Mouse (Mus musculus) limb, embryonic 15.5 days (tissue): ENCODE data around the gene Pim3. TPM values are rescaled to one million over a fixed set of nuclear protein-coding genes. Genes with fewer than 3 reads are reported as not detected.

Experiments used
- ATAC-seq: fragments of 200-750 bp; cut with Nextera tagmentation; 2 replicates; pipeline ENCODE4 v1.8.0; 2017; ENCODE audit warnings: low read depth, moderate TSS enrichment; ENCODE audit not compliant: insufficient number of reproducible peaks, low FRiP score, low TSS enrichment
- H3K27ac ChIP-seq: fragments of 300-500 bp; sonication (generic); 2 replicates; pipeline ENCODE4 v1.5.1; 2015; ENCODE audit warnings: moderate library complexity, mild to moderate bottlenecking, inconsistent platforms
- H3K27me3 ChIP-seq: fragments of 300-500 bp; sonication (generic); 2 replicates; pipeline ENCODE4 v1.6.1; 2015; ENCODE audit warnings: inconsistent platforms
- H3K36me3 ChIP-seq: fragments of 300-500 bp; sonication (generic); 2 replicates; pipeline ENCODE4 v1.6.1; 2015; ENCODE audit warnings: inconsistent platforms
- H3K4me1 ChIP-seq: fragments of 300-500 bp; sonication (generic); 2 replicates; pipeline ENCODE4 v1.6.1; 2015; ENCODE audit warnings: inconsistent platforms
- H3K4me2 ChIP-seq: fragments of 300-500 bp; sonication (generic); 2 replicates; pipeline ENCODE4 v1.6.1; 2015; ENCODE audit warnings: mild to moderate bottlenecking, inconsistent platforms
- H3K4me3 ChIP-seq: fragments of 300-500 bp; sonication (generic); 2 replicates; pipeline ENCODE4 v1.5.1; 2015; ENCODE audit warnings: mild to moderate bottlenecking, inconsistent platforms
- H3K9ac ChIP-seq: fragments of 300-500 bp; sonication (generic); 2 replicates; pipeline ENCODE4 v1.6.1; 2015; ENCODE audit warnings: inconsistent platforms
- H3K9me3 ChIP-seq: fragments of 300-500 bp; sonication (generic); 2 replicates; pipeline ENCODE4 v1.6.1; 2016; ENCODE audit warnings: inconsistent platforms
- WGBS: fragments of 180-500 bp; shearing (Covaris S2); methylation state at CpG from one replicate; pipeline ENCODE4 v1.1.7; 2015; 5-methylcytosine and 5-hydroxymethylcytosine counted together
- polyA plus RNA-seq: library from polyadenylated mRNA; unstranded; fragments of >200 nt; fragmentation: Nextera tagmentation; extraction: Ambion mirVana; gene quantifications from 2 replicates; pipeline ENCODE4 v1.2.1, GENCODE M21; 2015

Gene Pim3
- polyA plus RNA-seq, 1 experiment from 2014 or later, result 52.9 TPM

- 69% methylated on average over 10 of the region's 10 CpGs for WGBS
- Histone ChIP-seq H3K4me3 (no peak overlapping the region), H3K9me3 (no peaks in the 10 kb centered on the region), H3K4me1 (peaks cover 44% of the 10 kb centered on the region), H3K27me3 (no peaks in the 10 kb centered on the region), H3K36me3 (no peaks in the 10 kb centered on the region), H3K27ac (peak overlapping the region; percentile 81), H3K4me2 (no peak overlapping the region), H3K9ac (no peak overlapping the region)
- no peak for ATAC-seq
These were observed 21.9 kb upstream of the Pim3 start for GRCm38 (mm10) chr15:88840126-88840525.

- H3K4me1 ChIP-seq, result peaks cover 44% of the 10 kb centered on the region
- H3K27me3 ChIP-seq, result no peaks in the 10 kb centered on the region
- no peaks in the 10 kb centered on the region for H3K36me3 ChIP-seq
- H3K9me3 ChIP-seq, result no peaks in the 10 kb centered on the region
- 84% methylated on average over 2 of the region's 2 CpGs for WGBS
- no peak overlapping the region for H3K9ac ChIP-seq
- no peak overlapping the region for H3K4me3 ChIP-seq
- no peak overlapping the region for H3K27ac ChIP-seq
- H3K4me2 ChIP-seq, result no peak overlapping the region
- ATAC-seq, result no peak
These were observed 20.8 kb upstream of the Pim3 start for GRCm38 (mm10) chr15:88841160-88841559.

GRCm38 (mm10) chr15:88841580-88842299, 20.2 kb upstream of the Pim3 start:
- H3K9me3 ChIP-seq, result no peaks in the 10 kb centered on the region
- H3K4me2 ChIP-seq, result no peak overlapping the region
- WGBS, result 85% methylated on average over 3 of the region's 3 CpGs
- H3K27me3 ChIP-seq, result no peaks in the 10 kb centered on the region
- H3K36me3 ChIP-seq, result no peaks in the 10 kb centered on the region
- H3K4me1 ChIP-seq, result peaks cover 43% of the 10 kb centered on the region
- H3K27ac ChIP-seq, result no peak overlapping the region
- H3K9ac ChIP-seq, result no peak overlapping the region
- no peak for ATAC-seq
- no peak overlapping the region for H3K4me3 ChIP-seq

- Histone ChIP-seq H3K36me3 (no peaks in the 10 kb centered on the region), H3K27ac (no peak overlapping the region), H3K9me3 (no peaks in the 10 kb centered on the region), H3K9ac (no peak overlapping the region), H3K4me3 (no peak overlapping the region), H3K27me3 (no peaks in the 10 kb centered on the region), H3K4me1 (peaks cover 37% of the 10 kb centered on the region), H3K4me2 (no peak overlapping the region)
- ATAC-seq, result no peak
- 65% methylated on average over 3 of the region's 3 CpGs for WGBS
These were observed 19.7 kb upstream of the Pim3 start for GRCm38 (mm10) chr15:88842300-88842673.

- Histone ChIP-seq H3K36me3 (no peaks in the 10 kb centered on the region), H3K9ac (no peak overlapping the region), H3K4me2 (no peak overlapping the region), H3K27ac (peak overlapping the region; percentile 61), H3K27me3 (no peaks in the 10 kb centered on the region), H3K4me3 (no peak overlapping the region), H3K9me3 (no peaks in the 10 kb centered on the region), H3K4me1 (peaks cover 28% of the 10 kb centered on the region)
- peak; percentile 25; the same call in 1 of the 2 replicates for ATAC-seq
- WGBS, result 25% methylated on average over 8 of the region's 8 CpGs
These were observed 18.4 kb upstream of the Pim3 start for GRCm38 (mm10) chr15:88843486-88844097.

GRCm38 (mm10) chr15:88844966-88845365, 17.0 kb upstream of the Pim3 start:
- no peaks in the 10 kb centered on the region for H3K36me3 ChIP-seq
- no peak overlapping the region for H3K27ac ChIP-seq
- H3K4me1 ChIP-seq, result peaks cover 17% of the 10 kb centered on the region
- no peaks in the 10 kb centered on the region for H3K9me3 ChIP-seq
- H3K9ac ChIP-seq, result no peak overlapping the region
- no peak for ATAC-seq
- H3K27me3 ChIP-seq, result no peaks in the 10 kb centered on the region
- WGBS, result 86% methylated on average over 7 of the region's 7 CpGs
- H3K4me2 ChIP-seq, result no peak overlapping the region
- H3K4me3 ChIP-seq, result no peak overlapping the region

GRCm38 (mm10) chr15:88848661-88849060, 13.3 kb upstream of the Pim3 start:
- no peak overlapping the region for H3K9ac ChIP-seq
- H3K4me1 ChIP-seq, result peaks cover 27% of the 10 kb centered on the region
- ATAC-seq, result no peak
- H3K27ac ChIP-seq, result no peak overlapping the region
- H3K4me3 ChIP-seq, result no peak overlapping the region
- H3K4me2 ChIP-seq, result no peak overlapping the region
- 89% methylated on average over 1 of the region's 1 CpGs for WGBS
- no peaks in the 10 kb centered on the region for H3K36me3 ChIP-seq
- no peaks in the 10 kb centered on the region for H3K27me3 ChIP-seq
- H3K9me3 ChIP-seq, result no peaks in the 10 kb centered on the region

GRCm38 (mm10) chr15:88849621-88850020, 12.4 kb upstream of the Pim3 start:
- WGBS, result 95% methylated on average over 2 of the region's 2 CpGs
- no peak for ATAC-seq

GRCm38 (mm10) chr15:88850146-88850826, 11.7 kb upstream of the Pim3 start:
- Histone ChIP-seq H3K36me3 (no peaks in the 10 kb centered on the region), H3K9ac (no peak overlapping the region), H3K4me2 (no peak overlapping the region), H3K9me3 (no peaks in the 10 kb centered on the region), H3K27ac (peak overlapping the region; percentile 50; the same call in 1 of the 2 replicates), H3K4me1 (peaks cover 38% of the 10 kb centered on the region), H3K27me3 (no peaks in the 10 kb centered on the region), H3K4me3 (no peak overlapping the region)
- ATAC-seq, result peak; percentile 41; the same call in 1 of the 2 replicates
- WGBS, result 63% methylated on average over 10 of the region's 10 CpGs

More at GRCm38 (mm10) chr15:88849621-88850020, 12.4 kb upstream of the Pim3 start:
- H3K4me2 ChIP-seq, result no peak overlapping the region
- peaks cover 31% of the 10 kb centered on the region for H3K4me1 ChIP-seq
- no peak overlapping the region for H3K27ac ChIP-seq
- H3K36me3 ChIP-seq, result no peaks in the 10 kb centered on the region
- no peak overlapping the region for H3K4me3 ChIP-seq
- H3K9ac ChIP-seq, result no peak overlapping the region
- H3K9me3 ChIP-seq, result no peaks in the 10 kb centered on the region
- H3K27me3 ChIP-seq, result no peaks in the 10 kb centered on the region

- Histone ChIP-seq H3K36me3 (no peaks in the 10 kb centered on the region), H3K4me3 (no peak overlapping the region), H3K4me2 (no peak overlapping the region), H3K27me3 (no peaks in the 10 kb centered on the region), H3K9ac (no peak overlapping the region), H3K27ac (no peak overlapping the region), H3K9me3 (no peaks in the 10 kb centered on the region), H3K4me1 (peaks cover 45% of the 10 kb centered on the region)
- WGBS, result 36% methylated on average over 3 of the region's 3 CpGs
- no peak for ATAC-seq
These were observed 10.9 kb upstream of the Pim3 start for GRCm38 (mm10) chr15:88851076-88851475.

- WGBS, result 55% methylated on average over 10 of the region's 10 CpGs
- no peak for ATAC-seq
- Histone ChIP-seq H3K27me3 (no peaks in the 10 kb centered on the region), H3K27ac (no peak overlapping the region), H3K36me3 (no peaks in the 10 kb centered on the region), H3K4me2 (no peak overlapping the region), H3K9ac (no peak overlapping the region), H3K4me1 (peaks cover 48% of the 10 kb centered on the region), H3K4me3 (no peak overlapping the region), H3K9me3 (no peaks in the 10 kb centered on the region)
These were observed 10.4 kb upstream of the Pim3 start for GRCm38 (mm10) chr15:88851507-88852149.

GRCm38 (mm10) chr15:88853106-88853505, 8.9 kb upstream of the Pim3 start:
- no peak overlapping the region for H3K9ac ChIP-seq
- no peak overlapping the region for H3K4me2 ChIP-seq
- H3K9me3 ChIP-seq, result no peaks in the 10 kb centered on the region
- H3K36me3 ChIP-seq, result no peaks in the 10 kb centered on the region
- ATAC-seq, result no peak
- no peak overlapping the region for H3K4me3 ChIP-seq
- WGBS, result 79% methylated on average over 9 of the region's 9 CpGs
- H3K4me1 ChIP-seq, result peaks cover 49% of the 10 kb centered on the region
- H3K27me3 ChIP-seq, result no peaks in the 10 kb centered on the region
- no peak overlapping the region for H3K27ac ChIP-seq
